Mouse (Mus musculus) induced T-regulatory cell, adult 2 months (primary cell): ENCODE results near the gene Tgif1.
A peak's percentile ranks its signal among the peaks of the same experiment; 100 is the strongest.

ENCODE experiments used
- DNase-seq: peaks from one replicate; pipeline ENCODE4 v3.0.0-alpha.2; 2012; ENCODE audit warnings: low read depth

Tgif1 gene

GRCm38 (mm10) chr17:70807885-70808284 is 45.5 kb downstream of the Tgif1 start:
- no peak for DNase-seq

GRCm38 (mm10) chr17:70806600-70806999 is 46.7 kb downstream of the Tgif1 start:
- DNase-seq, result no peak

- no peak for DNase-seq
These were observed 47.5 kb downstream of the Tgif1 start for GRCm38 (mm10) chr17:70805866-70806265.

- DNase-seq, result no peak
These were observed 51.3 kb downstream of the Tgif1 start for GRCm38 (mm10) chr17:70802022-70802421.

DNA sequence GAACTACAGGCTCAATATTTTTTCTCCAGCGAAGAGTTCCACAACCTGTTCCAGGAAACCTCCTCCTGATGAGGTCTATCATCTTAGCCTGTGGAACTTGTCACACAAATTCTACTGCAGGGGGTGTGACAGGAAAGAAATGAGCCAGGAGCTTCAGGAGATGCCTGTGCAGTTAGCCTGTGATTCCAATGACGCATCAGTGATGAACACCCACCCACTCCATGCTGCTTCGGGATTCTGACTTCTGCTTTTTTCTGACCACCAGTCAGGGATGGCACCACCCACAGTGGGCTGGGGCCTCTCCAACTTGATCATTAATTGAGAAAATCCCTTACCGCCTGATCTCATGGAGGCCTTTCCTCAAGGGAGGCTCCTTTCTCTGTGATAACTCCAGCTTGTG is 54.1 kb downstream of the Tgif1 start:
- DNase-seq, result no peak

- DNase-seq, result no peak
These were observed 55.6 kb downstream of the Tgif1 start for GRCm38 (mm10) chr17:70797773-70798045.

GRCm38 (mm10) chr17:70796940-70797772 is 56.2 kb downstream of the Tgif1 start:
- peak; percentile 43 for DNase-seq

GRCm38 (mm10) chr17:70795196-70795595 is 58.1 kb downstream of the Tgif1 start:
- DNase-seq, result no peak

DNA sequence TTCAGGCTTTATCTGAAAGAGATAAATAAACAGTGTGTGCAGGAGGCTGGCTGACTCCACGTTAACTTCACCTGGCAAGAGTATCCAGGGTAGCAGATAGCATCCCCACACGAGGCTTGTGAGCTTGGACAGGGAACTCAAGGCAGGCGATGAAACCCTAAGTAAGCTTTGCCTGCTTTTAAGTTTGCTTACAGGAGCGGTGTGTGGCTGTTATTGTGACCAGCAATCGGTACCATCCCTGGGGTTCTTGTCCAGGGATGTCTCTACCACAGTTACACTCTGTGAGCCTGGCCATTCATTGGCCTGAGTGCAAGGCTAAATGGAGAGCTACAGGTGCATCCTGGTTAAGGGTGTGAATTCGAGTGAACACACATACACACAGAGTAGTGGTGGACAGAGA is 58.6 kb downstream of the Tgif1 start:
- no peak for DNase-seq

DNA sequence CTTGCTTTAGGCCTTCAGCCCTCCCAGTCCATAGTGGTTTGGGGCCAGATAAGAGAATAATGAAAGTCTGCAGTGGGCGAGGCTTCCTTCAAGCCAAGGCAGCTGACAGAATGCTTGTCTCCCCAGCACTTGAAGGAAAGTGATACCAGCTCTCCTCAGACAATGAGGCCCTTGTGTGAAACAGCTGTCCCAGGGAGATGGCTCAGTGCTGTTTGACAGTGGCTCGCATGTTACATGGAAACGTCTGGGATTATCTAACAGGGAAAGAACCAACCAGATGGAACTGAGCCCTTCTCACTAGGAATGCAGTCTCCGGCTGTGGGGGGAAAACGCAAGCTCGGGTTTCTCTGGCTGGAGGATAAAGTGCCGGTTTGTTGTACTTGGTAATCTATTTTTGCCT is 59.1 kb downstream of the Tgif1 start:
- no peak for DNase-seq
